Comparison of ENCODE assay signal across 23 mouse cellular contexts in the genomic region with DNA sequence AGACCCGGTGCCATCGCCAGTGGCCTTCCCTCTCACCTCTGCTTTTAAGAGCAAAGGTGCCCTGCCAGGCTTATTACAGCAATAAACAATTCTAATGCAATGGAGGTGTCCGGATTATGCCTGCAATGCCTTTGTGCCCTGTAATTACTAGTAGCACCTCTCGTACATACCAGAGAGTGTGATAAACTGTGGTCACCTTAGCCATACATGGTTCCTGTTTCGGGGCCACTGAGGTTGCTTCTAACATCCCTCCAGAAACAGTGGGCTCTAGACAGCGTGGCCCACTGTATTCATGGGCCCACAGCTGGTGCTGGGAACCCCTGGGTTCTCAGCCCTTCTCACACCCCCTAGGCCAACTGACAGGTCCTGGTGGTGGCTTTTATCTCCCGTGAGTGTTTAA.
"Had no signal": no experiment of that assay in that cellular context is flagged by ENCODE, and none has a peak within 500 bp of the region (broad histone marks: within the 10 kb centered on the region; RNA-seq: fewer than 3 reads in every experiment).

No protein-coding gene starts in this region.

- H3K4me1 ChIP-seq: intestine, embryonic 15.5 days; kidney, embryonic 15.5 days; limb, embryonic 12.5 days; liver, embryonic 15.5 days; neural tube, embryonic 12.5 days had no signal

- H3K36me3 ChIP-seq: liver, embryonic 15.5 days had no signal

- H3K4me3 ChIP-seq: intestine, embryonic 15.5 days; kidney, embryonic 15.5 days; limb, embryonic 12.5 days; limb, embryonic 15.5 days; liver, embryonic 15.5 days; neural tube, embryonic 12.5 days had no signal

- H3K9me3 ChIP-seq: intestine, embryonic 15.5 days; kidney, embryonic 15.5 days; limb, embryonic 12.5 days; limb, embryonic 15.5 days; liver, embryonic 15.5 days; neural tube, embryonic 12.5 days had no signal

- H3K27me3 ChIP-seq: intestine, embryonic 15.5 days; kidney, embryonic 15.5 days; limb, embryonic 12.5 days; limb, embryonic 15.5 days; liver, embryonic 15.5 days; neural tube, embryonic 12.5 days had no signal

- H3K9ac ChIP-seq: intestine, embryonic 15.5 days; kidney, embryonic 15.5 days; limb, embryonic 12.5 days; limb, embryonic 15.5 days; liver, embryonic 15.5 days; neural tube, embryonic 12.5 days had no signal

- H3K4me2 ChIP-seq: intestine, embryonic 15.5 days; kidney, embryonic 15.5 days; limb, embryonic 12.5 days; limb, embryonic 15.5 days; liver, embryonic 11.5 days; liver, embryonic 15.5 days; midbrain, embryonic 11.5 days; neural tube, embryonic 12.5 days had no signal

- H3K27ac ChIP-seq: intestine, embryonic 15.5 days; kidney, embryonic 15.5 days; limb, embryonic 12.5 days; limb, embryonic 15.5 days; liver, embryonic 15.5 days; macrophage; neural tube, embryonic 12.5 days; stomach, postnatal 0 days had no signal

- ATAC-seq: intestine, embryonic 15.5 days had no signal

- DNase-seq: kidney, adult 11 months; kidney, adult 8-10 months; kidney, postnatal 14 days; kidney, postnatal 4 days; left cerebral cortex, postnatal 4 days; lung, adult 18-20 months; lung, postnatal 14 days; midbrain, embryonic 14.5 days; retina, postnatal 1 day; right cerebral cortex, postnatal 25 days; thymus, adult 2 months; thymus, postnatal 14 days; thymus, postnatal 4 days had no signal
